Mouse (Mus musculus) lung, postnatal 25 days (tissue): ENCODE results near the gene Nacc1.

Experiments
- DNase-seq: peaks from one replicate; pipeline ENCODE4 v3.0.0; 2022; ENCODE audit warnings: low spot score

Gene Nacc1

DNA sequence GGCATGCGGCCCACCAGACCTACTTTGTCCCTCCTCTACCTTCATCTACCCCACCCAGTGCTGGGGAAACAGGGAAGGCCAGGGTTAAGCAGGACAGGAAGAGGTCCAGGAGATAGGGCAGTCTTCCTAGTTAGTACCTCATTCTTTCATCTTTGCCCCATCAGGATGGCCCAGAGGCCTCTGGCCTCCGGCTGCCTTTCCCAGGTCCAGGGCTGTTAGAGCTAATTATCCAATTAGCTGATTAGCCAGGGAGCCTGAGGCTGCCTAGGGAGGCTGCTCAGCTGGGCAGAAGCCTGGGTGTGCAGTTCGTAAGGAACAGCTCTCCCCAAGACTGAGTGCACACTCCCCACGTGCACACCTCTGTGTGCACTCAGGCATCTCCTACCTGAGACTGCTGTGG lies 25.7 kb upstream of the Nacc1 start:
- DNase-seq: no peak

- DNase-seq: no peak
These were observed 25.1 kb upstream of the Nacc1 start for GRCm38 (mm10) chr8:84712759-84713120.

DNA sequence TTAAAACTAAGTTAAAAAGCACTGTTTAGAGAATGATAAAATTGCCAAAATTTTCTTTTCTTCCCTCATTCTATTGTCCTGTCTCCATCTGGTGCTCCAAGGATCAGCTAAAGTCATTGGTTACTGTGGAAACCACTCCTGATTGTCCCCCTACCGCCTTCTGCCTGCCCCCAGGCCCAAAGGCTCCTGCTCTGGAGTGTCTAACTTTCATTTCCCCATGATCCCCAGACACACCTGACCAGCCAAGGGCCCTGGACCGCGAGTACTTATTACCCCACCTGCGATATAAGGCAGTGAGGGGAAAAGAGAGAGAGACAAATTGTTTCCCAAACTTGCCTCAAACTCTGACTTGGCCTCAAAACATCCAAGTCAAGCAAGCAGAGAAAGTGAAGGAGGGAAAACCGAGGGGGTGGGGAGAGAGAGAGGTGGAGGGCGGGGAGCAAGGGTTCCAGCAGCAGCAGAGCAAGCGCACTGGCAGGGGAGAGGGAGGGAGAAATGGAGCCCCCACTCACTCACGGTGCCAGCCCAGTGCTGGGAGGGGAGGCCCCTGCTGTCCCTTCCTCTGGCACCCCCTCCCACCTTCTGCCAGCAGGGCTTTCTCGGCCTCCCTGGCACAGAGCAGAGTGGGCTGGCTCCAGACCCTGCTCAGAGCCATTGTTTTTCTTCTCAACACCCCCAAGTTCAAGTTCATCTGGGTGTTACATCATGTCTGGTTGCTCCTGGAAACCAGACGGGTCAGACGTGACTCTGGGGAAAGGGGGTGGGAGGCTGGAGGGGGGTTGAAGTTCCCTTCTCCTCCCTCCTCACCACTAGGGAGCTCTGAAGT lies 24.5 kb upstream of the Nacc1 start:
- no peak for DNase-seq

- DNase-seq: no peak
These were observed 23.6 kb upstream of the Nacc1 start for GRCm38 (mm10) chr8:84711312-84711711.

DNA sequence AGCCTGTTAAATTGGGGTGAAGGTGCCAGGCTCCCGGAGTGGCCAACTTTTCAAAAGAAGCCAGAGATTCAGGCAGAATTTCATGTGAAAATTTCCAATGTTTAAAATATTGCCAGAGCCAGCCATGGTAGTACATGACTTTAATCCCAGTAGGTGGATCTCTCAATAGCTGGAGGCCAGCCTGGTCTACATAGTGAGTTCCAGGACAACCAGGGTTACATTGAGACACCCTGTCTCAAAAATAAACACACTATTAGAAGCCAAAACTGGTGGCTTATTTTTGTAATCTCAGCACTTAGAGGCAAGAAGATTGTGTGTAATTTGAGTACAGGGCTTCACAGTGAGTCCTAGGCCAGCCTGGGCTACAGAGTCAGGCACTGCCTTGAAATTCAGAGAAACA lies 22.3 kb upstream of the Nacc1 start:
- DNase-seq: no peak

- peak; percentile 88 for DNase-seq
These were observed 21.3 kb upstream of the Nacc1 start for GRCm38 (mm10) chr8:84708774-84709475.

DNA sequence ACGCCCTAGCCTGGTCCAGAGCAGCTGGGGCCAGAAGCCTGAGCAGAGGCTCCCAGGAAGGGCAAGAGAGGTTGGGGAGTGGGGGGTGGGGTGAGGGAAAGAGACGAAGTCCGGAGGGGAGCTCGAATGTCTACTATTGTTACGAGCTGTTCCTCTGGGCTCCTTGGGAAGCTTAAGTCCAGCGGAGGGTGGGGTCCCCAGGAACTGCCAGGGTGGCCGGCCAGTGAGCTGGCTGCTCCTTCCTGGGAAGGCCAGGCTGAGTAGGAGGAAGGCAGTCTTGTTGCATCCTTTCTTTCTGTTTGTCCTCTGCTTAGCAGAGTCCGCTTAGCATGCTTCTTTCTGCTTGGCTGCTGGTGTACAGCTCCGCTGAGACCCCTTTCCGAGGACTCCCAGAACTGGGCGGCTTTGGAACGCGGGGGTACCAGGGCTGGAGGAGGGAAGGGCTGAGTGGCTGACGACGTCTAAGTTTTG lies 20.4 kb upstream of the Nacc1 start:
- DNase-seq: no peak

- peak; percentile 87 for DNase-seq
These were observed 19.7 kb upstream of the Nacc1 start for GRCm38 (mm10) chr8:84707267-84707883.

- DNase-seq: no peak
These were observed 19.1 kb upstream of the Nacc1 start for GRCm38 (mm10) chr8:84706610-84707266.

GRCm38 (mm10) chr8:84705960-84706359 lies 18.3 kb upstream of the Nacc1 start:
- DNase-seq: no peak

GRCm38 (mm10) chr8:84704867-84705831 lies 17.5 kb upstream of the Nacc1 start:
- DNase-seq: no peak

DNA sequence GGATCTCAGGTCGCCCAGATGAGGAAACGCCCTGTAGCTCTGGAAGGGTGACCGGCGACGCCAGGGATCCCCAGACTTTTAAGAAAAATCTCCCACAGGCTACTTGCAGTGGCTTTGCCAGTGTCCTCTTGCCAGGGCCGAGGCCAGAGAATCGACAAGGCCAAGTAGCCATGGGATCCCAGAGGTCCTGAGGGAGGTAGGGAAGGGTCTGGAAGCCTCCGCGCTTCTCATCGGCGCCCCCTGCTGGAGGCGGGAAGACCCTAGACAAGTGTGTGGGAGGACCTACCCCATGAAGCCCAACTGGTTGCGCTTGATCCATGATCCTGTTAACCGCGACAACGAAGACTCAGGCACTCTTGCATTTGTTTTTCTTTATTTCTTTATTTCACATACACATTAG lies 16.7 kb upstream of the Nacc1 start:
- peak; percentile 86 for DNase-seq

DNA sequence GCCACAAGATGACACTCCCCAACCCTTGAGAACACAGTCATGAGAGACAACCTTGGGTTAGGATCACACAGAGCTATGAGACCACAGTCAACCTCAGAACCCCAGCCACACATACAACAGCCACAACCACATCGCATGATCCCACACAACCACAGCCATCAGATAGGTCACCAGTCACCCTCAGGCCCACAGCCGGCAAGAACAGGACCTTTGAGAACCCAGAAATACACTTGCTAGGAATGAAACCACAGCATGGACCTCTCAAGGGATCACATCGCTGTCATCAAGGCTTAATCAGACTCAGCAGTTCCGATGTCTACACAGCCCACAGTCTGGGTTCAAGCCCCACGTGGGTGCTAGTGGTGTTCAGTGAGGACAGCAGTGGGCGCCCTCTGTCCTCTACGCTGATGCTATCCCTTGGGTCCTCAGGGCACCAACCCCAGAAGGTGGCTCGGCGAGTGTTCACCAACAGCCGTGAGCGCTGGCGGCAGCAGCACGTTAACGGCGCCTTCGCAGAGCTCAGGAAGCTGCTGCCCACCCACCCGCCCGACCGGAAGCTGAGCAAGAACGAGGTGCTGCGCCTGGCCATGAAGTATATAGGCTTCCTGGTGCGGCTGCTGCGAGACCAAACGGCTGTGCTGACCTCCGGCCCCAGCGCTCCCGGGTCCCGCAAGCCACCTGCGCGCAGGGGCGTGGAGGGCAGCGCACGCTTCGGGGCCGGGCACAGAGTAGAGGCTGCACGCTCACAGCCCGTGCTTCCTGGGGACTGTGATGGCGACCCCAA lies 16.0 kb upstream of the Nacc1 start:
- no peak for DNase-seq

DNA sequence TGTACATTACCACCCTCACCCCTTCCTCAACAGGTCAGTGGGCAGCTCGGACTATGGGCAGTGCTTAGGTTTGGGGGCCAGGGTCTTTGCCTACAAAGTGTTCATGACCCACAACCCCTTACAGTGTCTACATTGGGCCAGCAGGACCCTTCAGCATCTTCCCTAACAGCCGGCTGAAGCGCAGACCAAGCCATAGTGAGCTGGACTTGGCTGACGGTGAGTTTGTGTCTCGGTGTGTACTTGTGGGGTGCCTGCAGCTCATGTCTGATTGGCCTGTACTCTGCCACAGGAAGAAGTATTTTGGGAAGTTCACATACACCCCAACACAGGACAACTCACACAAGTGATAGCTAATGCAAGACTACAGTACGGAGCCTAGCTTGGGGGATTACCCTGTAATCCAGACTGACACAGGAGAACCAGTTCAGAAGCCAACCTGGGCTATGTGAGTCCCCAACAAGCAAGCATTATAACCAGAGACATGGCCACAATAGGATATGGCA lies 15.4 kb upstream of the Nacc1 start:
- no peak for DNase-seq

GRCm38 (mm10) chr8:84702561-84702960 lies 14.9 kb upstream of the Nacc1 start:
- DNase-seq: no peak

DNA sequence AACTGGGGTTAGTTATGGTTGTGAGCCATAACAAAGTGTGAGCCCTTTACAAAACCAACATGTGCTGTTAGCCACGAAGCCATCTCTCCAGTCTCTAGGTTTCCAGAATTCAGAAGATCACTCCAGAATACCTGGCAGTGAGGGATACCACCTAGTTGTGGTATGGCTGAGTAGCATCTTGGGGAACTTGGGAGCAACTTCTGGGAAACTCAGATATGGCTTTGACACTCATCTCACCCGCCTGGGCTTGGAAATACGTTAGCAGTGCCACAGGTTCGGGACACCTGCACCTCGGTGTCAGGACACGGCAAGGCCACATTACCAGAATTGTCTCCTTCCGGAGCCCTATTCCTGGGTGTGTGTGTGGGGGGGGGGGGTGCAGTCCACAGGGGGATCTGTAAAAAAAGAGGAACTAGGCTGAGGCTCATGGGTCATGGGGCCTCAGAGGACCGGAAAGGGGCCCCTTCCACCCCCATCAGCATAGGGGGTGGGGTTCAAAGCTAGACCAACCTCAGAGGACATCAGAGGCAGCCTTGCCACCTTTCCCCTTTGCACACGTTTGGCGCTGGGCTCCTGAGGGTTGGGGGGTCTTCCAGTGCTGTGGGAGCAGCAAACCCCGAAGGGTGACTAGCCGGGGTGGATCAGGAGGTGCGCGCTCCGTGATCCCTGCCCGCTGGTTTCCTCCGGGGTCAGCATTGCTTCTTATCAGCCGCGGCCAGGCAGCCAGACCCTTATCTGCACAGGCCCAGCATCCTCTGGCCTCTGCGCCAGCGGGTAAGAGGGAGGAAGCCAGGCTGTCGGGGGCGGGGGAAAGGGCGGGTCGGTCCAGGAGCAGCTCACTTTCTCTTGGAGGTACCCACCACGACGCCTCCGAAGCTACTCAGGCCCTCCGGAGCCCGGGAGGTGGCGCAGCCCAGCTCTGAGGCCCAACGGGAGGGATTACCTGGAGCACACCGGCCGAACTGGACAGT lies 13.6 kb upstream of the Nacc1 start, which contains the start of gene Lyl1:
TSS of gene Lyl1 (plus strand) at position 517 of the 971 bp plus-strand sequence.
- peak; percentile 89 for DNase-seq

DNA sequence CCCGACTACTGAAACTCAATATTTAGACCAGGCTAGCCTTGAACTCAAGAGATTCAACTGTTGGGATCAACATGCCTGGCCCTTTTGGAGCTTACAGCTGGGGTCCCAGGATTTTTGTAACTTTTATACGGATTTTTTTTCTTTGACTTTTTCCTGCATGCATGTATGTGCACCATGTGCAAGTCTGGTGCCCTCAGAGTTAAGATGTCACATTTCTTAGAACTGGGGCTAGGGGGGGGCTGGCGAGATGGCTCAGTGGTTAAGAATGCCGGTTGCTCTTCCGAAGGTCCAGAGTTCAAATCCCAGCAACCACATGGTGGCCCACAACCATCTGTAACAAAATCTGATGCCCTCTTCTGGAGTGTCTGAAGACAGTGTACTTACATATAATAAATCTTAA lies 12.9 kb upstream of the Nacc1 start:
- no peak for DNase-seq

DNA sequence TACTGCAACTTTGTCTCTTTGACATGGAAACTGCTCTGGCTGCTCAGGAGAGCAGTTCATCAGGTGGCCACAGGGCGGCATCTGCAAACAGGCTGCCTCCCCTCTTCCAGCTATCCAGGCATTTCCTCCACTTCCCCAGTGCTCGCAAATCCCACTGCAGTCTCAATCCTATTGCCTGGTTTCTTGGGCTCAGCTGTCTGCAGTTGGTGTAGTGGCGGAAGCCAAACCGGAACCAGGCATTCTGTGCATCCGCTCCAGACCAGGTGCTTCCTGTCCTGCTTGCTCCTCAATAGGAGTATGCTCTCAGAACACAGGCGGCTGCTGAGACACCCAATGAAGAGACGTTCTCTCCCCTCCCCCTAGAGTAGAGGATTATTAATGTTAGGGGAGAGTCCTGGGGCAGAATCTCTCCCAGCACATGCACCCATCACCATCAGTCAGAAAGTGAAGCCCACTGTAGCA lies 12.2 kb upstream of the Nacc1 start:
- peak; percentile 78 for DNase-seq

GRCm38 (mm10) chr8:84698929-84699401 lies 11.3 kb upstream of the Nacc1 start:
- peak; percentile 89 for DNase-seq
